Mouse (Mus musculus): Measurements from ENCODE around the gene Zfp990. TPM values are rescaled to one million over a fixed set of nuclear protein-coding genes. Genes with fewer than 3 reads are reported as not detected.
"Not testable (repeated sequence)": the region's sequence is repeated elsewhere in the genome, so short reads cannot be mapped to it uniquely, and the experiment has no call there.

Zfp990 gene
- not detected in 2 replicates for polyA plus RNA-seq (2015; fragmentation: Nextera tagmentation; extraction: Ambion mirVana)

GRCm38 (mm10) chr4:145510459-145510858, at the start of gene Zfp990:
Gene Zfp990 (plus strand): TSS chr4:145510759.
- H3K27ac ChIP-seq; H3K9ac ChIP-seq; H3K36me3 ChIP-seq (replicated peaks); H3K27me3 ChIP-seq (replicated peaks); H3K4me1 ChIP-seq; H3K4me2 ChIP-seq; ATAC-seq (replicated peaks); H3K9me3 ChIP-seq; H3K4me3 ChIP-seq: not testable (repeated sequence)
- 100% methylated on average over 4 of the region's 4 CpGs for WGBS

GRCm38 (mm10) chr4:145463553-145464253, 46.9 kb upstream of the Zfp990 start:
- H3K4me1 ChIP-seq; H3K9me3 ChIP-seq; ATAC-seq (replicated peaks); H3K27ac ChIP-seq; H3K36me3 ChIP-seq (replicated peaks); H3K9ac ChIP-seq; H3K27me3 ChIP-seq (replicated peaks): not testable (repeated sequence)
- Histone ChIP-seq H3K4me2 (peak overlapping the region; percentile 45), H3K4me3 (peak overlapping the region; percentile 34)
- 23% methylated on average over 68 of the region's 68 CpGs for WGBS

DNA sequence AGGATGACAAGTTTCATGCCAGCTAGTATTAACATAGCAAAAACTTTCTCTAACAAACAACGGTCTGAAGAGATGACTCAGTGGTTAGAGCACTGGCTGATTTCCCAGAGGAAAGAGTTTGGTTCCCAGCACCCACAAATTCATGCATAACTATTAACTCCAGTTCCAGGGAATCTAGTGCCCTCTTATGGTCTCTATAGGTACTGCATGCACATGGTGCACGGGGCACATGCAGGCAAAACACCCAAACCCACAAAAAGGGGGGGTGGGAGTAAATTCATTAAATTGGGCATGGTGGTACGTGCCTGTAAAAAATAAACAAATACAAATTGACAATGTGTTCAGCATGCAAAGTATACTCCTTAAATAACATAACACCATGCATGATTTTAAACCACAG, 32.4 kb upstream of the Zfp990 start:
- H3K27me3 ChIP-seq (replicated peaks), result no peaks in the 10 kb centered on the region
- no peaks in the 10 kb centered on the region for H3K4me1 ChIP-seq
- WGBS, result 86% methylated on average over 3 of the region's 3 CpGs
- H3K4me3 ChIP-seq, result no peak overlapping the region
- H3K9ac ChIP-seq, result no peak overlapping the region
- peaks cover 30% of the 10 kb centered on the region for H3K9me3 ChIP-seq
- no peak for ATAC-seq (replicated peaks)
- H3K36me3 ChIP-seq (replicated peaks), result no peaks in the 10 kb centered on the region
- H3K27ac ChIP-seq, result no peak overlapping the region
- no peak overlapping the region for H3K4me2 ChIP-seq

- not testable (repeated sequence) for H3K4me1 ChIP-seq; H3K9ac ChIP-seq; H3K4me2 ChIP-seq; H3K36me3 ChIP-seq (replicated peaks); H3K4me3 ChIP-seq; H3K27me3 ChIP-seq (replicated peaks); ATAC-seq (replicated peaks); H3K27ac ChIP-seq
- H3K9me3 ChIP-seq, result peaks cover 39% of the 10 kb centered on the region
- 89% methylated on average over 8 of the region's 8 CpGs for WGBS
Measured at GRCm38 (mm10) chr4:145480699-145481098, 29.9 kb upstream of the Zfp990 start.

- Histone ChIP-seq H3K4me1 (no peaks in the 10 kb centered on the region), H3K9ac (no peak overlapping the region), H3K9me3 (0 out of 2 replicates have a peak, but pooled peaks cover 5% of the 10 kb centered on the region), H3K36me3 (replicated peaks) (no peaks in the 10 kb centered on the region), H3K4me3 (no peak overlapping the region), H3K4me2 (no peak overlapping the region), H3K27me3 (replicated peaks) (no peaks in the 10 kb centered on the region), H3K27ac (no peak overlapping the region)
- ATAC-seq (replicated peaks), result no peak
Measured at GRCm38 (mm10) chr4:145489396-145489795, 21.2 kb upstream of the Zfp990 start.

GRCm38 (mm10) chr4:145492132-145492531, 18.4 kb upstream of the Zfp990 start:
- H3K9ac ChIP-seq, result no peak overlapping the region
- 81% methylated on average over 11 of the region's 11 CpGs for WGBS
- no peaks in the 10 kb centered on the region for H3K4me1 ChIP-seq
- no peaks in the 10 kb centered on the region for H3K9me3 ChIP-seq
- H3K27ac ChIP-seq, result no peak overlapping the region
- ATAC-seq (replicated peaks), result no peak
- no peaks in the 10 kb centered on the region for H3K36me3 ChIP-seq (replicated peaks)
- H3K4me2 ChIP-seq, result no peak overlapping the region
- H3K27me3 ChIP-seq (replicated peaks), result no peaks in the 10 kb centered on the region
- H3K4me3 ChIP-seq, result no peak overlapping the region

GRCm38 (mm10) chr4:145493316-145493715, 17.2 kb upstream of the Zfp990 start:
- H3K4me2 ChIP-seq; H3K4me3 ChIP-seq; H3K27ac ChIP-seq; ATAC-seq (replicated peaks); H3K9ac ChIP-seq; H3K4me1 ChIP-seq; H3K27me3 ChIP-seq (replicated peaks); H3K36me3 ChIP-seq (replicated peaks); H3K9me3 ChIP-seq: not testable (repeated sequence)
- WGBS, result 77% methylated on average over 2 of the region's 2 CpGs

GRCm38 (mm10) chr4:145514637-145515036, 4.1 kb downstream of the Zfp990 start:
- H3K4me1 ChIP-seq; H3K36me3 ChIP-seq (replicated peaks); H3K9ac ChIP-seq; ATAC-seq (replicated peaks); H3K9me3 ChIP-seq; H3K4me2 ChIP-seq; H3K27ac ChIP-seq; H3K4me3 ChIP-seq; H3K27me3 ChIP-seq (replicated peaks): not testable (repeated sequence)
- 46% methylated on average over 2 of the region's 2 CpGs for WGBS

DNA sequence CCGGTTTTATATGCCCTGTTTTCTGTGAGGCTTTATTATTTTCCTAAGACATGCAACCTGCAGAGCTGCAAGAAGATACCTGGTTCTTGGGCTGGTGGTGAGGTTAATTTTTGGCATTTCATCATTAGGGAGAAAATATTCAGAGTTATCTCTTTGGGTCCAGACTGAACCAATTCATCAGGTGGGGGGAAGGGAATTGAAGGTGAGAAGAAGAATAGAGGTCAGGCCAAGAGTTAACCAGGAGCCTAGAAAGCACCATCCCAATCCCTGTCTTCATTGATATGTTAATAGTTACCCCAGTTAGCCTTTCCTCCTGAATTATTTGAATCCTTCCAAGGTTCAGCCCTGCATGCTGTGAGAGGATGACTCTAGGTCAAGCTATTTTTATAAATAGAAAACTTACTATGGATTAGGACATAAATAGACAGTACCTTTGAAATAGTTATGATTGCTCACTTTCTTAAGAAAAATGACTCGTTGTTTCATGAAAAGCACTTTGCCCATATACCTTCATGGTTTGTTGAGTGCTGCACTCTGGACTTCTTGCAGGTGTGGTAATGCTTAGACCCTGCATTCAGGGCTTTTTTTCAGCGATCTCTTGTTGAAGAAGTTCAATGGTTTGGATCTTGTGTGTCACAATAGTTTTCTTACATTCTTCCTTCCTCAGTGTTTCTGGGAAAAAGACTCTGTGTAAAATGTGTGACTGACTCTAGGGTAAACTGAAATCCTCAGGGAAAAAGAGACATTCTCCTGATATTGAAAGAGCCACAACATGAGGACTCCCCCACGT, 5.4 kb downstream of the Zfp990 start:
- not testable (repeated sequence) for ATAC-seq (replicated peaks); H3K4me3 ChIP-seq; H3K27ac ChIP-seq; H3K4me1 ChIP-seq; H3K9ac ChIP-seq; H3K27me3 ChIP-seq (replicated peaks); H3K4me2 ChIP-seq; H3K36me3 ChIP-seq (replicated peaks); H3K9me3 ChIP-seq
- WGBS, result 78% methylated on average over 4 of the region's 4 CpGs

GRCm38 (mm10) chr4:145517391-145517790, 6.8 kb downstream of the Zfp990 start:
- H3K4me3 ChIP-seq; H3K4me2 ChIP-seq; H3K9ac ChIP-seq; H3K9me3 ChIP-seq; H3K27me3 ChIP-seq (replicated peaks); ATAC-seq (replicated peaks); H3K4me1 ChIP-seq; H3K27ac ChIP-seq; H3K36me3 ChIP-seq (replicated peaks): not testable (repeated sequence)
- WGBS, result 84% methylated on average over 1 of the region's 1 CpGs

DNA sequence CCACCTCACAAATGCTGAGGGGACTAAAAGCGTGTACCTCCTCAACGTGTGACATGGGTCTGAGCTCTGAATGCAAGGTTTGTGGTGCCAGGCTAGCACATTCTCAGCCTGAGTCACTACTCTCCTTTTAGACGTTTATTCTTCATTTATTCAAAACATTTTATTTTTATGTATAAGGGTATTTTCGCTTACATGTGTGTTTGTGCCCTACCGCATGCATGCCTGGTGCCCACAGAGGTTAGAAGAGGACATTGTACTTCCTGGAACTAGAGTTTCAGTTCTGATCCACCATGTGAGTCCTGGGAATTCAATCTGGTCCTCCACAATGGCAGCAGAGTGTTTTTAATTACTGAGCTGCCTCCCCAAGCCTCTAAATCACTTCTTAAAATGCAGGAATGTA, 33.3 kb downstream of the Zfp990 start:
- 76% methylated on average over 5 of the region's 5 CpGs for WGBS

DNA sequence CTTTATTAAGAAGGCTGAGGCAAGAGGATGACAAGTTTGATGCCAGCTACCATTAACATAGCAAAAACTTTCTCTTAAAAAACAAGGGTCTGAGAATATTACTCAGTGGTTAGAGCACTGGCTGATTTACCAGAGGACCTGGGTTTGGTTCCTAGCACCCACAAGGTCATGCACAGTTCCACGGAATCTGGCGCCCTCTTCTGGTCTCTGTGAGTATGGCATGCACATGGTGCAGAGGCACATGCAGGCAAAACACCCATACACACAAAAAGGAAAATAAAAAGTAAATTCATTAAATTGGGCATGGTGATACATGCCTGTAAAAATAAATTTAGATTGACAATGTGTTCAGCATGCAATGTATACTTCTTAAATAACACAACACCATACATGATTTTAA, 34.5 kb downstream of the Zfp990 start:
- not testable (repeated sequence) for ATAC-seq (replicated peaks)
- WGBS, result 24% methylated on average over 2 of the region's 2 CpGs

More for the DNA sequence above, 33.3 kb downstream of the Zfp990 start:
- H3K27me3 ChIP-seq (replicated peaks); H3K4me3 ChIP-seq; H3K9ac ChIP-seq; H3K36me3 ChIP-seq (replicated peaks); H3K27ac ChIP-seq; H3K4me2 ChIP-seq; ATAC-seq (replicated peaks); H3K4me1 ChIP-seq: not testable (repeated sequence)
- H3K9me3 ChIP-seq, result peaks cover 27% of the 10 kb centered on the region

More for the DNA sequence above, 34.5 kb downstream of the Zfp990 start:
- H3K4me2 ChIP-seq; H3K4me1 ChIP-seq; H3K27ac ChIP-seq; H3K4me3 ChIP-seq; H3K9ac ChIP-seq; H3K36me3 ChIP-seq (replicated peaks); H3K27me3 ChIP-seq (replicated peaks): not testable (repeated sequence)
- peaks cover 26% of the 10 kb centered on the region for H3K9me3 ChIP-seq

All from midbrain, embryonic 15.5 days (tissue).